Mouse (Mus musculus) testis, adult 2 months (tissue): ENCODE measurements around the gene Tmem236.
A peak's percentile ranks its signal among the peaks of the same experiment; 100 is the strongest.

Experiments
- CTCF ChIP-seq: fragments of 200-500 bp; IDR thresholded peaks from 2 replicates; pipeline ENCODE4 v1.5.1; 2012; ENCODE audit warnings: low read depth, mild to moderate bottlenecking, inconsistent platforms, low read length, moderate library complexity; ENCODE audit not compliant: control insufficient read depth, insufficient read depth, insufficient replicate concordance
- POLR2A ChIP-seq: fragments of 200-500 bp; IDR thresholded peaks from 2 replicates; pipeline ENCODE4 v1.6.1; 2012; ENCODE audit warnings: low read depth, mild to moderate bottlenecking, inconsistent platforms, low read length, moderate library complexity; ENCODE audit not compliant: control insufficient read depth

- TF ChIP-seq POLR2A (no peak), CTCF (peak; percentile 89; the same call in 1 of the 2 replicates)
Measured at GRCm38 (mm10) chr2:14218126-14218525, 43.8 kb downstream of the Tmem236 start.
